Mouse (Mus musculus) 3T3-L1 (cell line): ENCODE measurements around the gene B3galt2.
"Not testable (repeated sequence)": the region's sequence is repeated elsewhere in the genome, so short reads cannot be mapped to it uniquely, and the experiment has no call there.

Experiments
- DNase-seq: peaks from one replicate; pipeline ENCODE4 v3.0.0-alpha.2; 2015; ENCODE audit warnings: low read depth, low spot score

B3galt2 gene

GRCm38 (mm10) chr1:143640650-143641407, at the start of gene B3galt2:
Gene B3galt2, plus strand, starts transcription at chr1:143640664.
- DNase-seq: no peak

DNA sequence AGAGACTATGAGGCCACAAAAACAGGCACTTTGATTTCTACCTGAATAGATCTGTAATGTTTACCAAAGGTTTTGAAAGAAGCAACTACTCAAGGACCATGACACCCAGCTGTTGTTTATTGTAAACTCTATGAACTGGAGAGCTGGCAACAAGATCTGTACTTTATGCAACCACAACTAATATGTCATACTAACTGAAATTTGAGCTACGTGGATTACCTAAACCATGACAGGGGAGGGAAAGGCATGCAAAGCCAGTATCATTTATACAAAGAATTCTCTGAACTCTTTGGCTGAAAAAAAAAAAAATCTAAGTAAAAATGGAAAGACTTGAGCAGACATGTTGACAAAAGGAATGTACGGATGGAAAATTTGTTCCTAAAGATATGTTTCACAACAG, 43.6 kb upstream of the B3galt2 start:
- DNase-seq: no peak

DNA sequence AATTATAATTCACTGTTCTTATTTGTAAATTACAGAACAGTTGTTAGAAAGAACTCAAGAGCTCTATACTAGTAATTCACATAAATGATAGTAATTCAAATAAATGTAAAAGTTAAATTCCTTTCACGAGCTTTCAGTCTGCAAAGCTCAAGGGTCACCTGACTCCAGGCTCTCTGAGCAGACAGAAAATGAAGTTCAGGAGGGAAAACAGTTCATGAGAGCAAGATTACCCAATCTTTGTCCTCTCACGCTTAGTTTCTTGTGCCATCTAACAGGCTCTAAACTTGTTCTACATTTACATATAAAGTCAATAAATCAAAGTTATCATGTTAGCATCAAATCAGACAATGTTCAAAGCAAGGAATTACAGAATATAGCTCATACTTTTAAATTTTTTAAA, 31.6 kb upstream of the B3galt2 start:
- DNase-seq: no peak

GRCm38 (mm10) chr1:143612901-143613300, 27.6 kb upstream of the B3galt2 start:
- no peak for DNase-seq

GRCm38 (mm10) chr1:143619760-143620159, 20.7 kb upstream of the B3galt2 start:
- DNase-seq: no peak

- DNase-seq: no peak
Measured at GRCm38 (mm10) chr1:143621930-143622329, 18.5 kb upstream of the B3galt2 start.

- DNase-seq: no peak
Measured at GRCm38 (mm10) chr1:143622634-143623033, 17.8 kb upstream of the B3galt2 start.

- DNase-seq: no peak
Measured at GRCm38 (mm10) chr1:143631337-143631736, 9.1 kb upstream of the B3galt2 start.

DNA sequence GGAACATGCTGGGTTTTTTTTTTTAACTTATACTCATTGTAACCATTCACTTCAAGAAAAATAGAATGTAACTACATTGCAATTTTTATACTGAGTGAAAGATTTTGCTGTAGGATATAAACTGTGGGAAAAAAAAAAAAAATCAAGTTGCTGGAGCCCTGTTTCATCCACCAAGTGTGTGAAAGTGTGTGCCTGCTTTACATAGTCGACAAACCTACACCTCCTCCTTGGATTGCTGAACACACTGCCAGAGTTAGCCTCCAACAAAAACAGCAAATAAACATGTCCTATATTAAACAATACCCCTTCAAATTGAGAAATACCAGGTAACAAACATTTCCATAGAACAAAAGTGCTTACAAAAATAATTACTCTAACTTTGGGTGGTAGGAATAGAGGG, 8.1 kb upstream of the B3galt2 start:
- DNase-seq: no peak

DNA sequence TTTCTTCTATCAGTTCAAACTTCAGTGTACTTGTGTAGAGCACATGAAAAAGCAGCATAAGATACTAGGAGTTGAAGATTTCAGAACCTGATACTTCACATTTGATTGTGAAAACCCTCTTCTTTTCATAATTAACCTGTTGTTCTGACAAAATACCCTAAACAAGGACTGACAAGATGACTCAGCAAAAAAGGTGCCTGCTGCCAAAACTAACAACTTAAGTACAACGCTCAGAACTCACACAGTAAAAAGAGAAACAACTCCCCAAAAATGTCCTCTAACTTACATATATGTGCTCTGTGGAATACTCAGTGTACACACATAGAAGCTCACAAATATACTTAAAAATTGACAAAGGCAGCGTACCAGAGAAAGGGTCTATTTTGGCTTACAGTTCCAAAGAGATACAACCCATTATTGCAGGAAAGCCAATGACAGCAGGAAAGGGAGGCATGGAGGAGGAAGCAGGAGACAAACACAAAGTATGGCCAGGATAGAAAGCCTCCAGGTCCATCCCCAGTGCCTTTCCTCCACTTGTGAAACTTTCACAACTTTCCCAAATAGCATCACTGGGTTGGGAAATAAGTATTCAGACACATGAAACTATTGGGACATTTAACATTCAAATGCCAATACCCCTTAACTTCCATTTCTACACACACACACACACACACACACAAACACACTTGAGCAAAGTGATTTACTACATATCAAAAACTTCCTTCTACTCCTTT, 7.4 kb upstream of the B3galt2 start:
- DNase-seq: peak; percentile 30

DNA sequence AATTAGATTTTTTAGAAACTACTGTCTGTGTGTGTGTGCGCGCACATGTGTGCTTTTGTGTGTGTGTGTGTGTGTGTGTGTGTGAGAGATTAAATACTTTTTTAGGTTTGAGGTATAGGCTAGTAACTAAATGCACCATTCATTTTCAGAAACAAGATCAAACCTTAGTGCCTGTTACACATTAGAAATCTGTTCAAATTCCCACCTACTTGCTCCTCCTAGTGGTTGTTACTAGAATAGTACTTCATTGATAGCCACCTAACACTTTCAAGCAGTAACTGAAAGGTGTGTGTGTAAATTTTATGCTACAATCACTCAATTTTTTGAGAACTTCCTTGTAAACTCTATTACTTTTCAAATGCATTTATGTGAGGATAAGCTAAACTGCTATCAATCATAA, 3.8 kb downstream of the B3galt2 start:
- DNase-seq: peak; percentile 68

- DNase-seq: no peak
Measured at GRCm38 (mm10) chr1:143645386-143645785, 4.9 kb downstream of the B3galt2 start.

- DNase-seq: no peak
Measured at GRCm38 (mm10) chr1:143646219-143646618, 5.8 kb downstream of the B3galt2 start.

- DNase-seq: no peak
Measured at GRCm38 (mm10) chr1:143650317-143650716, 9.9 kb downstream of the B3galt2 start.

GRCm38 (mm10) chr1:143653646-143654045, 13.2 kb downstream of the B3galt2 start:
- no peak for DNase-seq

- DNase-seq: no peak
Measured at GRCm38 (mm10) chr1:143663197-143663596, 22.7 kb downstream of the B3galt2 start.

DNA sequence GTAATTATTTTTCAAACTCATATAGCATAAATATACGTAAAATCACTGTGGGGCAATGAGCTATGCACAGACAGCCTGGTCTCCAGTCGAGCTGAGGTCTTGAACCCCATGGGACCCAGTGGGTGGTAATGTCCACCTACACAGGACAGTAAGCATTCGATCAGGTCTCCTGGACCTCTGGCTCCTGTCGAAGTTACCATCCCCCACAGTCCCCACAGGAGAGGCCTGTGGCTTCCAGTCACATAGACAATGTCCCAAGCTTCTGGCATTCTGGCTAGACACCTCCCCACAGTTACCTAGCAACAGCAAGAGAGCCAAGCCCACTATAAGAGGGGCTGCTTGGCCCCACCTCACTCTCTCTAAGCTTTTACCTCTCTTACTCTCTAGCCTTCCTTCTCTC, 24.3 kb downstream of the B3galt2 start:
- not testable (repeated sequence) for DNase-seq

DNA sequence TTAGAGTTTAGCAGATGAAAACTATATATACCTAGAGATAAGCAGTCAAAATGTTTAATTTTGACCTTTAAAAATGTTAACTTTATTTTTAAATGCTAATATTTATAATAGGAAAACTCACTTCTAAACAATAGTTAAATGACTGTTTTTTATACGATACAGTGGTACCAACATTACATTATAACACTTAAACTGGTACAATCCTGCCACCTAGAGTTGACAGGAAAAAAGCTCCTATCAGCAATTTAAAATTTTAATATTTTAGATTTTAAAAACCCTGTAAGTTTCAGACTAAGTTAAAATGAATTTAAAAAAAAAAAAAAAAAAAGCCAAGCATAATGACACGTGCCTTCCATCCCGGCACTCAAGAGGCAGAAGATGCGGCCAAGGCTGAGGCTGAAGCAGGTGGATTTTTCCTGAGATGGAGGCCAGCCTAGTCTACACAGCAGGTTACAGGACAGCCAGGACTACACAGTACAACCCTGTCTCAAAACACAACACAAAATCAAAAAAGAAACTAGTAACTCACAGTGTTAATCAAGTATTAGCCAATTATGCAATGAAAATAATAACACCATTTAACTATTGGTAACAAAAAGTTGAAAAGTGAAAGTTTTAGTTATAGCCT, 35.4 kb downstream of the B3galt2 start:
- peak; percentile 18 for DNase-seq

GRCm38 (mm10) chr1:143681108-143681507, 40.6 kb downstream of the B3galt2 start:
- DNase-seq: no peak

GRCm38 (mm10) chr1:143684849-143685248, 44.4 kb downstream of the B3galt2 start:
- no peak for DNase-seq

DNA sequence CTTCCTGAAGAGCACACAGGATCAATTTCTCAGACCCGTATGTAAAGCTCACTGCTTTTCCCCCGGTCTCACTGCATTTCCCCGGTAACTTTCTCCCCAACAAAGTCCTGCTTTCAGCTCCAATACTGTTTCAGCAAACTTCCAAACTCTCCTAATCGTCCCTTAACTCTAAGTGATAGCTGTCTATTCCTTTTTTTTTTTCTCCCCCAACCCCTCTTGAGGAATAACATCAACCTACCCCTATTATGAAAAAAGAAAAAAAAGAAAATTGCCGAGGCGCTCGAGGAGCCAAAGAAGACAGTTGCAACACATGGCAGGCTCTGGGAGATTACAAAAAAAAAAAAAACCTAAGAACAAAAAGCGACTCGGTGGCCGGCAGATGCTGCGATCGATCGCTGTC, 61.3 kb downstream of the B3galt2 start:
- peak; percentile 25 for DNase-seq

DNA sequence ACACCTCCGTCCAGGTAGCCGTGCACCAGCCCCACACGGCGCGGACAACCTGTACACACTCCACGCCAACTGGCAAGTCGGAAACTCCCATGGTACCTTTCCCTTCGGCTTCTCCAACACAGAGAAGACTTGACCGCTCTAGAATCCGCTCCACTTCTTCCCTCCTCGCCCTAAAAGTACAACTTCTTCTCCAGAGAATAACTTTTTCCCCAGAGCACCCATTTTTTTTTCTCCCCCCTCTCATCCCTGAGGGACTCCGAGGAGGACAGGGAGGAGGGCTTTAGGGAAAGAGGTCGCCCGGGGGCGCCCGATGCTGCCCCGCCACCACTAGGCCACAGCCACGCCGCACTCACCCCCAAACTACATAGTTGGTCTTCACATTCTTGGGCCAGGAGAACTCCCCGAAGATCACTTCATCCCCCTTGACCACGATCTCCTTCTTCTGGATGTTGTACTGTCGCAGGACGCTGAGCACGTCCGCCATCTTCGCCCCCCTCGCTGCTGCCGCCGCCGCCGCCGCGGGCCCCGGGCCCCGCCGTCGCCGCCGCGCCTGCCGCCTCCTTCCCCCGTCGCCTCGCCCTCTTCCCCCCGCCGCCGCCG, 61.8 kb downstream of the B3galt2 start:
- DNase-seq: peak; percentile 52
